Mouse (Mus musculus) limb, embryonic 15.5 days (tissue): ENCODE measurements at regions not wholly inside any gene's neighbourhood (a gene's known extent, or its start where the extent isn't known, plus 50 kb on each side); places are given as distances from the start of the nearest gene placed in this dataset.
"Not testable (repeated sequence)": the region's sequence is repeated elsewhere in the genome, so short reads cannot be mapped to it uniquely, and the experiment has no call there.

Experiments
- ATAC-seq: fragments of 200-750 bp; cut with Nextera tagmentation; 2 replicates; pipeline ENCODE4 v1.8.0; 2017; ENCODE audit warnings: low read depth, moderate TSS enrichment; ENCODE audit not compliant: insufficient number of reproducible peaks, low FRiP score, low TSS enrichment
- H3K27ac ChIP-seq: fragments of 300-500 bp; sonication (generic); 2 replicates; pipeline ENCODE4 v1.5.1; 2015; ENCODE audit warnings: moderate library complexity, mild to moderate bottlenecking, inconsistent platforms
- H3K27me3 ChIP-seq: fragments of 300-500 bp; sonication (generic); 2 replicates; pipeline ENCODE4 v1.6.1; 2015; ENCODE audit warnings: inconsistent platforms
- H3K36me3 ChIP-seq: fragments of 300-500 bp; sonication (generic); 2 replicates; pipeline ENCODE4 v1.6.1; 2015; ENCODE audit warnings: inconsistent platforms
- H3K4me1 ChIP-seq: fragments of 300-500 bp; sonication (generic); 2 replicates; pipeline ENCODE4 v1.6.1; 2015; ENCODE audit warnings: inconsistent platforms
- H3K4me2 ChIP-seq: fragments of 300-500 bp; sonication (generic); 2 replicates; pipeline ENCODE4 v1.6.1; 2015; ENCODE audit warnings: mild to moderate bottlenecking, inconsistent platforms
- H3K4me3 ChIP-seq: fragments of 300-500 bp; sonication (generic); 2 replicates; pipeline ENCODE4 v1.5.1; 2015; ENCODE audit warnings: mild to moderate bottlenecking, inconsistent platforms
- H3K9ac ChIP-seq: fragments of 300-500 bp; sonication (generic); 2 replicates; pipeline ENCODE4 v1.6.1; 2015; ENCODE audit warnings: inconsistent platforms
- H3K9me3 ChIP-seq: fragments of 300-500 bp; sonication (generic); 2 replicates; pipeline ENCODE4 v1.6.1; 2016; ENCODE audit warnings: inconsistent platforms
- WGBS: fragments of 180-500 bp; shearing (Covaris S2); methylation state at CpG from one replicate; pipeline ENCODE4 v1.1.7; 2015; 5-methylcytosine and 5-hydroxymethylcytosine counted together

GRCm38 (mm10) chr17:82674593-82674992 is 540.5 kb upstream of the Pkdcc start:
- no peak overlapping the region for H3K4me3 ChIP-seq
- H3K4me2 ChIP-seq, result no peak overlapping the region
- 84% methylated on average over 2 of the region's 2 CpGs for WGBS
- H3K4me1 ChIP-seq, result no peaks in the 10 kb centered on the region
- no peaks in the 10 kb centered on the region for H3K36me3 ChIP-seq
- H3K27ac ChIP-seq, result no peak overlapping the region
- no peak overlapping the region for H3K9ac ChIP-seq
- ATAC-seq, result no peak
- no peaks in the 10 kb centered on the region for H3K27me3 ChIP-seq
- no peaks in the 10 kb centered on the region for H3K9me3 ChIP-seq

- not testable (repeated sequence) for H3K9ac ChIP-seq, H3K9me3 ChIP-seq, H3K36me3 ChIP-seq, H3K27me3 ChIP-seq, H3K4me1 ChIP-seq, ATAC-seq, H3K4me2 ChIP-seq, H3K4me3 ChIP-seq, H3K27ac ChIP-seq
- WGBS, result 86% methylated on average over 1 of the region's 1 CpGs
Measured at GRCm38 (mm10) chr17:82666557-82666956, 548.5 kb upstream of the Pkdcc start.

- Histone ChIP-seq H3K4me3 (no peak overlapping the region), H3K9ac (no peak overlapping the region), H3K4me1 (no peaks in the 10 kb centered on the region), H3K36me3 (no peaks in the 10 kb centered on the region), H3K27ac (no peak overlapping the region), H3K27me3 (no peaks in the 10 kb centered on the region), H3K4me2 (no peak overlapping the region), H3K9me3 (no peaks in the 10 kb centered on the region)
- no peak for ATAC-seq
- WGBS, result 79% methylated on average over 6 of the region's 6 CpGs
Measured at GRCm38 (mm10) chr17:82664352-82664751, 550.7 kb upstream of the Pkdcc start.

- no peak overlapping the region for H3K4me2 ChIP-seq
- no peak overlapping the region for H3K27ac ChIP-seq
- H3K9me3 ChIP-seq, result no peaks in the 10 kb centered on the region
- 96% methylated on average over 1 of the region's 1 CpGs for WGBS
- ATAC-seq, result no peak
- H3K36me3 ChIP-seq, result no peaks in the 10 kb centered on the region
- no peaks in the 10 kb centered on the region for H3K27me3 ChIP-seq
- no peak overlapping the region for H3K4me3 ChIP-seq
- H3K4me1 ChIP-seq, result no peaks in the 10 kb centered on the region
- no peak overlapping the region for H3K9ac ChIP-seq
Measured at GRCm38 (mm10) chr17:82636459-82637189, 578.5 kb upstream of the Pkdcc start.

GRCm38 (mm10) chr17:82635849-82636248 is 579.2 kb upstream of the Pkdcc start:
- H3K9me3 ChIP-seq, result no peaks in the 10 kb centered on the region
- no peak overlapping the region for H3K4me3 ChIP-seq
- ATAC-seq, result no peak
- H3K27me3 ChIP-seq, result no peaks in the 10 kb centered on the region
- H3K4me1 ChIP-seq, result no peaks in the 10 kb centered on the region
- 59% methylated on average over 4 of the region's 4 CpGs for WGBS
- H3K4me2 ChIP-seq, result no peak overlapping the region
- H3K27ac ChIP-seq, result no peak overlapping the region
- no peak overlapping the region for H3K9ac ChIP-seq
- no peaks in the 10 kb centered on the region for H3K36me3 ChIP-seq

GRCm38 (mm10) chr17:82606642-82607175 is 608.4 kb upstream of the Pkdcc start:
- H3K36me3 ChIP-seq, result no peaks in the 10 kb centered on the region
- H3K9ac ChIP-seq, result no peak overlapping the region
- no peak; the same call in 1 of the 2 replicates for ATAC-seq
- no peaks in the 10 kb centered on the region for H3K27me3 ChIP-seq
- H3K4me3 ChIP-seq, result no peak overlapping the region
- no peaks in the 10 kb centered on the region for H3K9me3 ChIP-seq
- 50% methylated on average over 3 of the region's 3 CpGs for WGBS
- H3K4me2 ChIP-seq, result no peak overlapping the region
- H3K27ac ChIP-seq, result no peak overlapping the region
- no peaks in the 10 kb centered on the region for H3K4me1 ChIP-seq

- WGBS, result 29% methylated on average over 2 of the region's 2 CpGs
- H3K36me3 ChIP-seq, result no peaks in the 10 kb centered on the region
- H3K9me3 ChIP-seq, result no peaks in the 10 kb centered on the region
- H3K4me2 ChIP-seq, result no peak overlapping the region
- no peak for ATAC-seq
- no peaks in the 10 kb centered on the region for H3K4me1 ChIP-seq
- H3K27me3 ChIP-seq, result no peaks in the 10 kb centered on the region
- H3K9ac ChIP-seq, result no peak overlapping the region
- H3K27ac ChIP-seq, result no peak overlapping the region
- H3K4me3 ChIP-seq, result no peak overlapping the region
Measured at GRCm38 (mm10) chr17:82583801-82584200, 631.3 kb upstream of the Pkdcc start.

- no peak overlapping the region for H3K4me2 ChIP-seq
- no peaks in the 10 kb centered on the region for H3K4me1 ChIP-seq
- WGBS, result 66% methylated on average over 5 of the region's 5 CpGs
- H3K36me3 ChIP-seq, result no peaks in the 10 kb centered on the region
- no peaks in the 10 kb centered on the region for H3K27me3 ChIP-seq
- H3K27ac ChIP-seq, result no peak overlapping the region
- no peak overlapping the region for H3K4me3 ChIP-seq
- no peak for ATAC-seq
- no peak overlapping the region for H3K9ac ChIP-seq
- H3K9me3 ChIP-seq, result no peaks in the 10 kb centered on the region
Measured at GRCm38 (mm10) chr17:82533521-82533920, 681.6 kb upstream of the Pkdcc start.

GRCm38 (mm10) chr17:82518129-82518528 is 697.0 kb upstream of the Pkdcc start:
- Histone ChIP-seq H3K9ac (no peak overlapping the region), H3K9me3 (no peaks in the 10 kb centered on the region), H3K27ac (no peak overlapping the region), H3K36me3 (no peaks in the 10 kb centered on the region), H3K4me1 (no peaks in the 10 kb centered on the region), H3K4me2 (no peak overlapping the region), H3K27me3 (no peaks in the 10 kb centered on the region), H3K4me3 (no peak overlapping the region)
- no peak for ATAC-seq

- 63% methylated on average over 3 of the region's 3 CpGs for WGBS
- H3K9ac ChIP-seq, result no peak overlapping the region
- H3K4me1 ChIP-seq, result no peaks in the 10 kb centered on the region
- no peaks in the 10 kb centered on the region for H3K36me3 ChIP-seq
- H3K27me3 ChIP-seq, result no peaks in the 10 kb centered on the region
- H3K4me2 ChIP-seq, result no peak overlapping the region
- no peaks in the 10 kb centered on the region for H3K9me3 ChIP-seq
- no peak overlapping the region for H3K27ac ChIP-seq
- H3K4me3 ChIP-seq, result no peak overlapping the region
- ATAC-seq, result no peak
Measured at GRCm38 (mm10) chr17:82516850-82517249, 698.2 kb upstream of the Pkdcc start.

- no peaks in the 10 kb centered on the region for H3K4me1 ChIP-seq
- WGBS, result 59% methylated on average over 2 of the region's 2 CpGs
- H3K9ac ChIP-seq, result no peak overlapping the region
- H3K36me3 ChIP-seq, result no peaks in the 10 kb centered on the region
- no peak overlapping the region for H3K4me3 ChIP-seq
- no peak for ATAC-seq
- H3K9me3 ChIP-seq, result no peaks in the 10 kb centered on the region
- H3K27ac ChIP-seq, result no peak overlapping the region
- H3K4me2 ChIP-seq, result no peak overlapping the region
- H3K27me3 ChIP-seq, result no peaks in the 10 kb centered on the region
Measured at GRCm38 (mm10) chr17:82513816-82514215, 701.3 kb upstream of the Pkdcc start.

- WGBS, result 81% methylated on average over 3 of the region's 3 CpGs
- Histone ChIP-seq H3K36me3 (no peaks in the 10 kb centered on the region), H3K4me1 (no peaks in the 10 kb centered on the region), H3K9ac (no peak overlapping the region), H3K27ac (no peak overlapping the region), H3K4me3 (no peak overlapping the region), H3K4me2 (no peak overlapping the region), H3K9me3 (no peaks in the 10 kb centered on the region), H3K27me3 (no peaks in the 10 kb centered on the region)
- ATAC-seq, result no peak
Measured at GRCm38 (mm10) chr17:82504291-82504690, 710.8 kb upstream of the Pkdcc start.

GRCm38 (mm10) chr17:82485544-82485943 is 729.5 kb upstream of the Pkdcc start:
- H3K36me3 ChIP-seq, result no peaks in the 10 kb centered on the region
- no peaks in the 10 kb centered on the region for H3K9me3 ChIP-seq
- H3K27ac ChIP-seq, result no peak overlapping the region
- no peak overlapping the region for H3K9ac ChIP-seq
- no peak overlapping the region for H3K4me2 ChIP-seq
- H3K4me1 ChIP-seq, result no peaks in the 10 kb centered on the region
- no peak for ATAC-seq
- H3K4me3 ChIP-seq, result no peak overlapping the region
- H3K27me3 ChIP-seq, result no peaks in the 10 kb centered on the region
- 31% methylated on average over 3 of the region's 3 CpGs for WGBS
